Comparison of ENCODE assay signal across 10 mouse cellular contexts in genomic region chr6:39055831-39056261, GRCm38 (mm10).
DNase-seq lines count a peak whose midpoint lies in the region; ATAC-seq and TF ChIP-seq lines count a peak whose summit lies in the region.
"Had no signal": no experiment of that assay in that cellular context is flagged by ENCODE, and none has a peak within 500 bp of the region (broad histone marks: within the 10 kb centered on the region; RNA-seq: fewer than 3 reads in every experiment).

No protein-coding gene starts in this region.

- TF ChIP-seq CTCF in heart, postnatal 0 days (IDR thresholded peaks at IDR 0.05; ENCODE audit: low read depth): no peak
- TF ChIP-seq CTCF in stomach, postnatal 0 days (IDR thresholded peaks at IDR 0.05; ENCODE audit: low read depth): no peak

- no peak for DNase-seq in neural tube, embryonic 10.5 days (ENCODE audit: extremely low spot score, low spot score)
- peak; percentile 26 for DNase-seq in gastrocnemius, postnatal 10 days
- peak; percentile 43 for DNase-seq in heart, postnatal 0 days (ENCODE audit: low spot score)
- DNase-seq in stomach, postnatal 0 days (ENCODE audit: low spot score): no peak
- no peak for DNase-seq in spleen, postnatal 4 days (ENCODE audit: low spot score in 2 of 2)

- 53% methylated on average over 7 of the region's 7 CpGs for WGBS in neural tube, embryonic 13.5 days
- WGBS in heart, postnatal 0 days: 20% methylated on average over 7 of the region's 7 CpGs
- whole genome bisulfite sequencing in stomach, postnatal 0 days: 40% methylated on average over 7 of the region's 7 CpGs
- WGBS in kidney, embryonic 15.5 days: 55% methylated on average over 7 of the region's 7 CpGs

- no peak for TF ChIP-seq EP300 in heart, postnatal 0 days (IDR thresholded peaks at IDR 0.05; ENCODE audit: low read depth)
- no peak for TF ChIP-seq EP300 in stomach, postnatal 0 days (optimal IDR thresholded peaks at IDR 0.05)

- H3K27me3 ChIP-seq in neural tube, embryonic 13.5 days: no peaks in the 10 kb centered on the region
- H3K27me3 ChIP-seq in heart, postnatal 0 days (ENCODE audit: control insufficient read depth, insufficient read depth, low read length): no peaks in the 10 kb centered on the region
- no peaks in the 10 kb centered on the region for H3K27me3 ChIP-seq in stomach, postnatal 0 days (ENCODE audit: control insufficient read depth, insufficient read depth, low read length)
- H3K27me3 ChIP-seq in kidney, embryonic 15.5 days: peaks cover 6% of the 10 kb centered on the region; the same call in 1 of the 2 replicates
- H3K27me3 ChIP-seq: embryonic facial prominence, embryonic 12.5 days had no signal

- peak overlapping the region; percentile 82; the same call in 1 of the 2 replicates for H3K27ac ChIP-seq in neural tube, embryonic 13.5 days (replicated peaks)
- peak overlapping the region; percentile 65 for H3K27ac ChIP-seq in heart, postnatal 0 days (ENCODE audit: low read depth)
- H3K27ac ChIP-seq in stomach, postnatal 0 days (replicated peaks): no peak overlapping the region
- no peak overlapping the region for H3K27ac ChIP-seq in kidney, embryonic 15.5 days
- H3K27ac ChIP-seq: embryonic facial prominence, embryonic 12.5 days; kidney, postnatal 0 days; macrophage had no signal

- H3K4me2 ChIP-seq in neural tube, embryonic 13.5 days: no peak overlapping the region
- peak overlapping the region; percentile 41 for H3K4me2 ChIP-seq in heart, postnatal 0 days (ENCODE audit: low read depth, low read length)
- 0 out of 2 replicates have a peak overlapping the region, but pooled peaks have one; percentile 15 for H3K4me2 ChIP-seq in stomach, postnatal 0 days (replicated peaks; ENCODE audit: low read depth)
- no peak overlapping the region for H3K4me2 ChIP-seq in kidney, embryonic 15.5 days
- H3K4me2 ChIP-seq: embryonic facial prominence, embryonic 12.5 days had no signal

- no peaks in the 10 kb centered on the region for H3K36me3 ChIP-seq in neural tube, embryonic 13.5 days
- no peaks in the 10 kb centered on the region for H3K36me3 ChIP-seq in heart, postnatal 0 days (replicated peaks; ENCODE audit: control insufficient read depth, insufficient read depth, low read length)
- H3K36me3 ChIP-seq in stomach, postnatal 0 days (ENCODE audit: control insufficient read depth, insufficient read depth, low read length): no peaks in the 10 kb centered on the region
- H3K36me3 ChIP-seq in kidney, embryonic 15.5 days: no peaks in the 10 kb centered on the region
- H3K36me3 ChIP-seq: embryonic facial prominence, embryonic 12.5 days had no signal

- no peak overlapping the region for H3K9ac ChIP-seq in neural tube, embryonic 13.5 days
- H3K9ac ChIP-seq in heart, postnatal 0 days (replicated peaks; ENCODE audit: low read depth, low read length): no peak overlapping the region
- no peak overlapping the region for H3K9ac ChIP-seq in stomach, postnatal 0 days (ENCODE audit: low read length)
- no peak overlapping the region for H3K9ac ChIP-seq in kidney, embryonic 15.5 days
- H3K9ac ChIP-seq: embryonic facial prominence, embryonic 12.5 days had no signal

- ATAC-seq in neural tube, embryonic 13.5 days (ENCODE audit: low read depth): no peak
- peak; percentile 71 for ATAC-seq in heart, postnatal 0 days (ENCODE audit: insufficient read depth, low read depth)
- ATAC-seq in stomach, postnatal 0 days (ENCODE audit: low FRiP score, low TSS enrichment): no peak
- no peak for ATAC-seq in kidney, embryonic 15.5 days (replicated peaks; ENCODE audit: low FRiP score)

- H3K4me1 ChIP-seq in neural tube, embryonic 13.5 days (replicated peaks): peaks cover 35% of the 10 kb centered on the region
- H3K4me1 ChIP-seq in heart, postnatal 0 days (ENCODE audit: control insufficient read depth, insufficient read depth): peaks cover 30% of the 10 kb centered on the region
- H3K4me1 ChIP-seq in stomach, postnatal 0 days (replicated peaks; ENCODE audit: control insufficient read depth, insufficient read depth): no peaks in the 10 kb centered on the region; the same call in 1 of the 2 replicates
- peaks cover 28% of the 10 kb centered on the region for H3K4me1 ChIP-seq in kidney, embryonic 15.5 days

- no peaks in the 10 kb centered on the region for H3K9me3 ChIP-seq in neural tube, embryonic 13.5 days
- H3K9me3 ChIP-seq in heart, postnatal 0 days (replicated peaks; ENCODE audit: control insufficient read depth, low read length): no peaks in the 10 kb centered on the region
- H3K9me3 ChIP-seq in stomach, postnatal 0 days (ENCODE audit: control insufficient read depth, low read length): no peaks in the 10 kb centered on the region
- no peaks in the 10 kb centered on the region for H3K9me3 ChIP-seq in kidney, embryonic 15.5 days (replicated peaks)
- H3K9me3 ChIP-seq: embryonic facial prominence, embryonic 12.5 days had no signal

- H3K4me3 ChIP-seq in neural tube, embryonic 13.5 days: no peak overlapping the region
- H3K4me3 ChIP-seq in heart, postnatal 0 days (ENCODE audit: low read depth, low read length): peak overlapping the region; percentile 14
- H3K4me3 ChIP-seq in stomach, postnatal 0 days (ENCODE audit: low read depth, low read length): no peak overlapping the region
- no peak overlapping the region for H3K4me3 ChIP-seq in kidney, embryonic 15.5 days (replicated peaks)
- H3K4me3 ChIP-seq: embryonic facial prominence, embryonic 12.5 days had no signal

Comparison
In these comparisons a context has a peak if more than half of its experiments do, and no peak if none do; other contexts are left out.
1. H3K27ac ChIP-seq: peak in neural tube, embryonic 13.5 days (single experiment) and heart, postnatal 0 days (single experiment); none in stomach, postnatal 0 days (single experiment) and kidney, embryonic 15.5 days (single experiment).
2. H3K4me2 ChIP-seq: peak in heart, postnatal 0 days (single experiment) and stomach, postnatal 0 days (single experiment); none in neural tube, embryonic 13.5 days (single experiment) and kidney, embryonic 15.5 days (single experiment).
3. DNase-seq: peak in gastrocnemius, postnatal 10 days (single experiment) and heart, postnatal 0 days (single experiment); none in neural tube, embryonic 10.5 days (single experiment), stomach, postnatal 0 days (single experiment) and spleen, postnatal 4 days (0 of 2).